Mouse (Mus musculus): ENCODE data around the gene Tcf20. TPM values are rescaled to one million over a fixed set of nuclear protein-coding genes. Genes with fewer than 3 reads are reported as not detected.

The Tcf20 gene
- polyA plus RNA-seq, 1 experiment = 38.4 TPM

- Histone ChIP-seq H3K4me1 (ENCODE audit: control insufficient read depth, insufficient read depth, low read length) (peaks cover 8% of the 10 kb centered on the region), H3K4me3 (ENCODE audit: insufficient read depth, low read length) (no peak overlapping the region), H3K27ac (ENCODE audit: insufficient read depth, low read length) (no peak overlapping the region)
- TF ChIP-seq CTCF (IDR thresholded peaks at IDR 0.05; ENCODE audit: extremely low read depth, insufficient read depth, low read length) (no peak), POLR2A (IDR thresholded peaks at IDR 0.05; ENCODE audit: extremely low read depth, insufficient read depth, low read length) (no peak)
These were observed 33.6 kb downstream of the Tcf20 start for GRCm38 (mm10) chr15:82954034-82954433.

- TF ChIP-seq CTCF (IDR thresholded peaks at IDR 0.05; ENCODE audit: extremely low read depth, insufficient read depth, low read length) = no peak
- no peak for TF ChIP-seq POLR2A (IDR thresholded peaks at IDR 0.05; ENCODE audit: extremely low read depth, insufficient read depth, low read length)
- Histone ChIP-seq H3K4me1 (ENCODE audit: control insufficient read depth, insufficient read depth, low read length) (peaks cover 7% of the 10 kb centered on the region), H3K4me3 (ENCODE audit: insufficient read depth, low read length) (no peak overlapping the region), H3K27ac (ENCODE audit: insufficient read depth, low read length) (no peak overlapping the region)
These were observed 34.6 kb downstream of the Tcf20 start for GRCm38 (mm10) chr15:82953096-82953495.

DNA sequence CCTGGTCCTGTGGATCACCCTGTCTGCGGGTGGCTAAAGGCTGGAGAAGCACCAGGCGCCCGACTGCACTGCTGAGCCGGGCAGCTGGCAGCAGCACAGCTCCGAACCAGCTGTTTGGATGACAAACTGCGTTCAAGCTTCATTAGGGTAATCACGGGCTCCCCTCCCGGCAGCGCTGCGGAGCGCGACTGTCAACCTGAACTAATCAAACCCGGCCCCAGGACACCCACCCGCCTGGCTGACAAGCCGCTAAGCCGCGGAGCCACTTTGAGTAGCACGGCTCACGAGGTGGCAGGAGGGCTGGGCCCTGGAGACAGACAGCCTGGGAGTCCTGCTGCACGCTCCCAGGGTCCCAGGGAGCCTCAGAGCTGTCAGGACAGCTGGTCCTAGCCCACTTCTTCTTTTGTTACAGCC is 35.4 kb downstream of the Tcf20 start:
- Histone ChIP-seq H3K27ac (ENCODE audit: insufficient read depth, low read length) (no peak overlapping the region), H3K4me3 (ENCODE audit: insufficient read depth, low read length) (no peak overlapping the region), H3K4me1 (ENCODE audit: control insufficient read depth, insufficient read depth, low read length) (peaks cover 9% of the 10 kb centered on the region)
- TF ChIP-seq POLR2A (IDR thresholded peaks at IDR 0.05; ENCODE audit: extremely low read depth, insufficient read depth, low read length) (no peak), CTCF (IDR thresholded peaks at IDR 0.05; ENCODE audit: extremely low read depth, insufficient read depth, low read length) (no peak)

- no peak overlapping the region for H3K4me3 ChIP-seq (ENCODE audit: insufficient read depth, low read length)
- peaks cover 9% of the 10 kb centered on the region for H3K4me1 ChIP-seq (ENCODE audit: control insufficient read depth, insufficient read depth, low read length)
- no peak overlapping the region for H3K27ac ChIP-seq (ENCODE audit: insufficient read depth, low read length)
- TF ChIP-seq CTCF (IDR thresholded peaks at IDR 0.05; ENCODE audit: extremely low read depth, insufficient read depth, low read length) (no peak), POLR2A (IDR thresholded peaks at IDR 0.05; ENCODE audit: extremely low read depth, insufficient read depth, low read length) (no peak)
These were observed 37.4 kb downstream of the Tcf20 start for GRCm38 (mm10) chr15:82950246-82950645.

DNA sequence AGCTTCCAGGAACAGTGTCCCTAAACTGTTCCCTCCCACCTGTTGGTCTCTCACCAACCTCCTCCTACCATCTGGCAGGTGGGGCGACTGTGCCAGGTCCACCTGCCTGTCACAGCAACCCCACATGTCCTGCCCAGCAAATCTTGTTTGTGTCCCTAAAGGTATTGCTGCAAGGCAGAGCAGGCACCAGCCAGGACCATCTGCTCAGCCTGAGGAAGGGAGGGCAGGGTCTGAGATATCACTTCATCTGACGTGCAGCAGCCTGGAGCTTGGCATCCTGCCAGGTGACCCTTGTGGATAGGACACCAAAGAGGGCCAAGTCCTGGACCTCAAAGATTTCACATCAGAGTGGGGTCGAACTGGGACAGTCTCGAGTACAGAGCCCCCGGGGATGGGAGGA is 40.2 kb downstream of the Tcf20 start:
- Histone ChIP-seq H3K27ac (ENCODE audit: insufficient read depth, low read length) (no peak overlapping the region), H3K4me1 (ENCODE audit: control insufficient read depth, insufficient read depth, low read length) (peaks cover 13% of the 10 kb centered on the region), H3K4me3 (ENCODE audit: insufficient read depth, low read length) (no peak overlapping the region)
- TF ChIP-seq CTCF (IDR thresholded peaks at IDR 0.05; ENCODE audit: extremely low read depth, insufficient read depth, low read length) (no peak), POLR2A (IDR thresholded peaks at IDR 0.05; ENCODE audit: extremely low read depth, insufficient read depth, low read length) (no peak)

DNA sequence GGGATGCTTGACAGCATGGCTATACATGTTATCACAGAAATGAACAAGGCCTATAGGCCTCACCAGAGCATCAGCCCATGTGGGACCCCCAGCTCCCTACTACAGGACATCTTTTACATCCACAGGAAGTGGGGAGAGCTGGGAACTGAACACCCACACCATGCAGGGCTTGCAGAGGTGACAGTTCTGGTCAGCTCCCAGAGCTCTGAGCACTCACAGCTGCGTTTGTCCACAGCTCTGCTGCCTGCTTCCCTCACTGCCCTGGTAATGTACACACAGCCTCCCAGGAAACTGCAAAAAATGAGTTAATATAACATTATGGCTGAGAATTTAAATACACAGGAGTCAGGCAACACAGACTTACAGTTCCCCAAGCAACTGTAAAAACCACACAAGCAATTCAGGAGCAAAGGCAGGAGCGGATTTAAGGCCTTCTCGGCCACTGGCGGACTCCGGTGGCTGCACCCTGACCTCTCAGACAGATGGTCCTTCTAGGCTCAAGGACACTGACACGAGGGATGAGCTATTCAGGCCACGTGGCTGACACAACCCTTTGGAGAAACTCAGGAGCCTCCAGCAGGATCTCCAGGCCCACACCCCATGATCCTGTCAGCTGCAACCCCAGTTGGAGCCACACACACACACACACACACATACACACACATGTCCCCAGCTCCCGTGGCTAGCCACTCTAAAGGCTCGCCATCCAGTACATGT is 43.0 kb downstream of the Tcf20 start:
- Histone ChIP-seq H3K4me1 (ENCODE audit: control insufficient read depth, insufficient read depth, low read length) (peaks cover 24% of the 10 kb centered on the region), H3K27ac (ENCODE audit: insufficient read depth, low read length) (no peak overlapping the region), H3K4me3 (ENCODE audit: insufficient read depth, low read length) (no peak overlapping the region)
- TF ChIP-seq CTCF (IDR thresholded peaks at IDR 0.05; ENCODE audit: extremely low read depth, insufficient read depth, low read length) = no peak
- TF ChIP-seq POLR2A (IDR thresholded peaks at IDR 0.05; ENCODE audit: extremely low read depth, insufficient read depth, low read length) = no peak

DNA sequence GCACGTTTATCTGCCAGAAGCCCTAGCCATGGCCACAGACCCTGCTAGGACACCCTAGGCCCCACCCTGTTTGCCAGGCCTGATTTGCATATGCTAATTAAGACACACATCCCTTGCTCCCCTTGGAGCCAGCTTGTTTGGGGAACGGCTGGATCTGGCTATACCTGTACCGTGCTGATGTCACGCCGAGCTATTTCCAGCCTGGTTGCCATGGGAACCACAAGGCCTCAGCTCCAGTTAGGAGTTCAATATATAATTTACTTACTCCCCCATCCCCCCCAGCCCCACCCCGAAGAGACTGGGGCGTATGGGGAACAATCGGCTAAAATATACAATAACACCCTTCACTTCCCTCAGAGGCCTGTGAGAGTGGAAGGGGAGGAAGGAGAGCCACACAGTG is 45.9 kb downstream of the Tcf20 start:
- Histone ChIP-seq H3K4me1 (ENCODE audit: control insufficient read depth, insufficient read depth, low read length) (peaks cover 22% of the 10 kb centered on the region), H3K27ac (ENCODE audit: insufficient read depth, low read length) (peak overlapping the region; percentile 83), H3K4me3 (ENCODE audit: insufficient read depth, low read length) (no peak overlapping the region)
- no peak for TF ChIP-seq CTCF (IDR thresholded peaks at IDR 0.05; ENCODE audit: extremely low read depth, insufficient read depth, low read length)
- TF ChIP-seq POLR2A (IDR thresholded peaks at IDR 0.05; ENCODE audit: extremely low read depth, insufficient read depth, low read length) = no peak

DNA sequence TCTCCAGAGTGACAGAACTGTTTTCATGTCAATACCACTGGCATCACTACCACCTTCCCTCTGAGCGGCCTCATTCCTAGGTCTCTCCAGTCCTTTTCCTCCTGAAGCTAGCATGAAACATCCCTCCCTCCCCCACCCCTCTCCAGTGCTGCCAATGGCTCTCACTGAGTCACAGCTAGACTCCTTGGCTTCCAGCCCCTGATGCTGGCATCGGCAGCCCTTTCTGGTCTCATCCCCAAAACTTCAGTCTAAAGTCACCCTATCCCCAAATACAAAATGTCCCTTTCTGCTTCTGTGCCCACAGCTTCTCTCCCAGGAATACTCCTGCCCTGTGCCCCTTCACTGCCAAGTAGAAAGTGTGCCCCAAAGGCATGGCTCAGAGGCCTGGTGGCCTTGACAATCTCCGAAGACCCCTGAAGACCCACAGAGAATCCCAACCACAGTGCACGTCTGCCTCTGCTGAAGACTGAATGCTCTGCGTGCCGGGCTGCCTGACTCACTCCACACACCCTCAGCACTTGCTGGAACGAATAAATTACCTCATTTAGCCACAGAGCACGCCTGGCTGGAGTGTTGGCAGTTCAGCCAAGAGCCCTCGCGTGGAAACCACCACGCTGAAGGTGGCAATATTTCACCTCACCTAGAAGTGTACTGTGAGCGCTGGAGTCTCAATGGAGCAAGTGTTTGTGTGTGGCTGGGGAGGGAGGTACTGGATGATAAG is 47.0 kb downstream of the Tcf20 start:
- Histone ChIP-seq H3K27ac (ENCODE audit: insufficient read depth, low read length) (peak overlapping the region; percentile 83), H3K4me3 (ENCODE audit: insufficient read depth, low read length) (no peak overlapping the region), H3K4me1 (ENCODE audit: control insufficient read depth, insufficient read depth, low read length) (peaks cover 24% of the 10 kb centered on the region)
- TF ChIP-seq POLR2A (IDR thresholded peaks at IDR 0.05; ENCODE audit: extremely low read depth, insufficient read depth, low read length) (no peak), CTCF (IDR thresholded peaks at IDR 0.05; ENCODE audit: extremely low read depth, insufficient read depth, low read length) (no peak)

- Histone ChIP-seq H3K4me1 (ENCODE audit: control insufficient read depth, insufficient read depth, low read length) (peaks cover 29% of the 10 kb centered on the region), H3K4me3 (ENCODE audit: insufficient read depth, low read length) (no peak overlapping the region), H3K27ac (ENCODE audit: insufficient read depth, low read length) (no peak overlapping the region)
- TF ChIP-seq POLR2A (IDR thresholded peaks at IDR 0.05; ENCODE audit: extremely low read depth, insufficient read depth, low read length) = no peak
- no peak for TF ChIP-seq CTCF (IDR thresholded peaks at IDR 0.05; ENCODE audit: extremely low read depth, insufficient read depth, low read length)
These were observed 49.5 kb downstream of the Tcf20 start for GRCm38 (mm10) chr15:82938155-82938569.
